Mouse (Mus musculus) olfactory bulb, adult 2 months (tissue): ENCODE results near the gene Cenpl. TPM values are rescaled to one million over a fixed set of nuclear protein-coding genes. Genes with fewer than 3 reads are reported as not detected.

Experiments used
- H3K27ac ChIP-seq: fragments of 200-500 bp; 2 replicates; pipeline ENCODE4 v1.5.1; 2012; ENCODE audit warnings: low read depth, low read length; ENCODE audit not compliant: insufficient read depth
- H3K4me1 ChIP-seq: fragments of 200-500 bp; 2 replicates; pipeline ENCODE4 v1.6.1; 2012; ENCODE audit warnings: low read length; ENCODE audit not compliant: control insufficient read depth, insufficient read depth
- H3K4me3 ChIP-seq: fragments of 200-500 bp; 2 replicates; pipeline ENCODE4 v1.5.1; 2012; ENCODE audit warnings: mild to moderate bottlenecking, low read depth, low read length, moderate library complexity; ENCODE audit not compliant: insufficient read depth
- CTCF ChIP-seq: fragments of 200-500 bp; IDR thresholded peaks from 2 replicates; pipeline ENCODE4 v1.5.1; 2012; ENCODE audit warnings: low read depth, mild to moderate bottlenecking, low read length, moderate library complexity; ENCODE audit not compliant: insufficient read depth
- POLR2A ChIP-seq: fragments of 200-500 bp; IDR thresholded peaks from 2 replicates; pipeline ENCODE4 v1.6.1; 2012; ENCODE audit warnings: mild to moderate bottlenecking, low read depth, low read length, moderate library complexity; ENCODE audit not compliant: insufficient read depth
- WGBS: fragments of 180-500 bp; shearing (Covaris S2); methylation state at CpG from one replicate; pipeline ENCODE4 v1.1.7; 2018; 5-methylcytosine and 5-hydroxymethylcytosine counted together
- polyA plus RNA-seq: library from polyadenylated mRNA; stranded (reverse); fragments of >200 nt; gene quantifications from 2 replicates; pipeline ENCODE4 v1.2.4, GENCODE M21; 2012; ENCODE audit warnings: low replicate concordance; ENCODE audit not compliant: missing spikeins, insufficient read depth, insufficient read length

Gene Cenpl
- polyA plus RNA-seq, 1 experiment = not detected

GRCm38 (mm10) chr1:161034435-161035280, 35.9 kb upstream of the Cenpl start, which contains the start of gene Zbtb37:
Zbtb37 (minus strand) TSS chr1:161034849.
- Histone ChIP-seq H3K27ac (peak within 1 kb of the TSS; percentile 88), H3K4me1 (no peaks in the 10 kb centered on the region), H3K4me3 (peak within 1 kb of the TSS; percentile 79)
- TF ChIP-seq CTCF = no peak
- TF ChIP-seq POLR2A = peak; percentile 100
- WGBS = under 1% methylated on average over 72 of the region's 76 CpGs

GRCm38 (mm10) chr1:161035281-161035785, 35.2 kb upstream of the Cenpl start:
- peak overlapping the region; percentile 79 for H3K4me3 ChIP-seq
- under 1% methylated on average over 14 of the region's 14 CpGs for WGBS
- no peak for TF ChIP-seq POLR2A
- TF ChIP-seq CTCF = no peak
- no peaks in the 10 kb centered on the region for H3K4me1 ChIP-seq
- H3K27ac ChIP-seq = peak overlapping the region; percentile 88

- no peaks in the 10 kb centered on the region for H3K4me1 ChIP-seq
- WGBS = under 1% methylated on average over 6 of the region's 6 CpGs
- TF ChIP-seq POLR2A (no peak), CTCF (no peak)
- H3K4me3 ChIP-seq = peak overlapping the region; percentile 79
- peak overlapping the region; percentile 88 for H3K27ac ChIP-seq
Measured at GRCm38 (mm10) chr1:161035786-161036404, 34.6 kb upstream of the Cenpl start.

GRCm38 (mm10) chr1:161036411-161036841, 34.1 kb upstream of the Cenpl start:
- no peaks in the 10 kb centered on the region for H3K4me1 ChIP-seq
- H3K27ac ChIP-seq = peak overlapping the region; percentile 20; the same call in 1 of the 2 replicates
- TF ChIP-seq POLR2A = no peak
- no peak for TF ChIP-seq CTCF
- WGBS = 2% methylated on average over 5 of the region's 5 CpGs
- H3K4me3 ChIP-seq = peak overlapping the region; percentile 20; the same call in 1 of the 2 replicates

GRCm38 (mm10) chr1:161037026-161037425, 33.5 kb upstream of the Cenpl start:
- H3K4me1 ChIP-seq = no peaks in the 10 kb centered on the region
- TF ChIP-seq POLR2A = no peak
- TF ChIP-seq CTCF = no peak
- WGBS = 2% methylated on average over 1 of the region's 1 CpGs
- no peak overlapping the region for H3K4me3 ChIP-seq
- H3K27ac ChIP-seq = no peak overlapping the region

GRCm38 (mm10) chr1:161037599-161037998, 32.9 kb upstream of the Cenpl start:
- WGBS = 19% methylated on average over 3 of the region's 3 CpGs
- Histone ChIP-seq H3K27ac (no peak overlapping the region), H3K4me3 (no peak overlapping the region)

GRCm38 (mm10) chr1:161038004-161038403, 32.5 kb upstream of the Cenpl start:
- WGBS = 25% methylated on average over 3 of the region's 3 CpGs
- no peaks in the 10 kb centered on the region for H3K4me1 ChIP-seq
- TF ChIP-seq POLR2A = no peak
- TF ChIP-seq CTCF = no peak
- H3K4me3 ChIP-seq = no peak overlapping the region
- H3K27ac ChIP-seq = no peak overlapping the region

More at GRCm38 (mm10) chr1:161037599-161037998, 32.9 kb upstream of the Cenpl start:
- H3K4me1 ChIP-seq = no peaks in the 10 kb centered on the region
- TF ChIP-seq CTCF (no peak), POLR2A (no peak)

GRCm38 (mm10) chr1:161038968-161039721, 31.4 kb upstream of the Cenpl start:
- TF ChIP-seq CTCF (no peak), POLR2A (no peak)
- Histone ChIP-seq H3K4me1 (no peaks in the 10 kb centered on the region), H3K27ac (no peak overlapping the region), H3K4me3 (no peak overlapping the region)
- WGBS = 16% methylated on average over 3 of the region's 3 CpGs
